Mouse (Mus musculus): ENCODE measurements around the gene Plek2. TPM values are rescaled to one million over a fixed set of nuclear protein-coding genes. Genes with fewer than 3 reads are reported as not detected.

Plek2 gene
- total RNA-seq (2014; rRNA removed) (1.9 and 2.4 TPM in 2 replicates), polyA plus RNA-seq (2012; rRNA removed) (0.22 and 0.39 TPM in 2 replicates)

DNA sequence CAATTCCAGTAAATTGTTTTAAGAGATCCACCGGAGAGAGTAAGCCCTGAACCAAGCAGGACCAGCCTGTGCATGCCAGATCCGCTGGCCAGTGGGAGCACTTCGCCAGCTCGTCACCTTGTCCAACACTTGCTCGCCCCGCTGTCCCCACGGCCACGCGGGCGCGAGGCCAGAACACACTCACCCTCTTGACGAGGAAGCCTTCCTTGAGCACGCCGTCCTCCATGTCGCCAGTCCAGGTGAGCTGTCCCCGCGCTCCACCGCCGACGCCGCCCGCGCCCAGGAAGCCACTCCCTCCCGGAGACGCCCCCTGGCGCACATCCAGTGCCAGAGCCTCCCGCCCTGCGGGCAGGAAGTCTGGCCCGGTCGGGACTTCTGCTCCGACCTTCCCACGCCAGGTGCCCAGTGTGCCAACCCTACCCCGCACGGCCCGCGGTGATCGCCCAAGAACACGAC is at the start of gene Plek2:
Gene Plek2 (minus strand): TSS at position 258 of the 456 bp plus-strand sequence.
- WGBS = 2% methylated on average over 38 of the region's 38 CpGs
- DNase-seq (ENCODE audit: extremely low read depth, low read depth, low spot score) = peak; percentile 54
- H3K27ac ChIP-seq (replicated peaks; ENCODE audit: insufficient read depth, low read depth, low read length) = no peak within 1 kb of the TSS

DNA sequence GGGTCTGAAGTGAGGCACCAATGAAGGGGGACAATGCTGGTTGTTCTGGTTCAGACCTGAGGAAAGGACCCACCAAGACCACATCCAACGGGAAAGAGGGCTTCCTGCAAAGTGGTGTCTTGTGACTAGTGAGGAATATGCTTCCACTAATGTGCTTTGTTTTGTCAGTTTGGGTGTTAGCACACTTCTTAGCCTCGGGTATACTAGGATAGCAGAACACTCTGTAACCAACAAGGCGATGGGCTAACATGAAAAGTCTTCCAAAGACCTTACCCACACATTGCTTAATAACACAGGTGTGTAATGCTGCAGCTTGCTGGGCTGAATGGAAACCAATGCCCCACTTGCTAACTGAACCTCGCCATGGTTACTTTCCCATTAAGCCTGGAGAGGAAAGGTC is 49.6 kb upstream of the Plek2 start:
- Histone ChIP-seq H3K36me3 (ENCODE audit: control insufficient read depth, insufficient read depth, low read length) (no peaks in the 10 kb centered on the region), H3K4me3 (ENCODE audit: insufficient read depth, low read depth, low read length) (no peak overlapping the region), H3K27ac (replicated peaks; ENCODE audit: insufficient read depth, low read depth, low read length) (no peak overlapping the region), H3K9ac (ENCODE audit: low read depth, low read length) (no peak overlapping the region), H3K4me1 (ENCODE audit: control insufficient read depth, insufficient read depth, low read length) (no peaks in the 10 kb centered on the region), H3K79me2 (ENCODE audit: control insufficient read depth, insufficient read depth, low read length) (no peaks in the 10 kb centered on the region), H3K27me3 (ENCODE audit: control insufficient read depth, insufficient read depth, low read length) (no peaks in the 10 kb centered on the region)
- TF ChIP-seq POLR2A (IDR thresholded peaks at IDR 0.05; ENCODE audit: extremely low read depth, insufficient read depth, low read length) (no peak), CTCF (IDR thresholded peaks at IDR 0.05; ENCODE audit: low read depth, low read length) (no peak)
- 82% methylated on average over 4 of the region's 4 CpGs for WGBS
- DNase-seq (ENCODE audit: extremely low read depth, low read depth, low spot score) = no peak

More for the DNA sequence above, at the start of gene Plek2:
- Histone ChIP-seq H3K9ac (ENCODE audit: low read depth, low read length) (peak within 1 kb of the TSS; percentile 52), H3K4me1 (ENCODE audit: control insufficient read depth, insufficient read depth, low read length) (0 out of 2 replicates have a peak, but pooled peaks cover 2% of the 10 kb centered on the region), H3K79me2 (ENCODE audit: control insufficient read depth, insufficient read depth, low read length) (no peaks in the 10 kb centered on the region), H3K27me3 (ENCODE audit: control insufficient read depth, insufficient read depth, low read length) (peaks cover 5% of the 10 kb centered on the region; the same call in 1 of the 2 replicates), H3K36me3 (ENCODE audit: control insufficient read depth, insufficient read depth, low read length) (no peaks in the 10 kb centered on the region), H3K4me3 (ENCODE audit: insufficient read depth, low read depth, low read length) (peak within 1 kb of the TSS; percentile 56)
- TF ChIP-seq CTCF (IDR thresholded peaks at IDR 0.05; ENCODE audit: low read depth, low read length) (0 out of 2 replicates have a peak, but pooled peaks have one; percentile 14), POLR2A (IDR thresholded peaks at IDR 0.05; ENCODE audit: extremely low read depth, insufficient read depth, low read length) (no peak)

- Histone ChIP-seq H3K27me3 (ENCODE audit: control insufficient read depth, insufficient read depth, low read length) (no peaks in the 10 kb centered on the region), H3K4me3 (ENCODE audit: insufficient read depth, low read depth, low read length) (no peak overlapping the region), H3K27ac (replicated peaks; ENCODE audit: insufficient read depth, low read depth, low read length) (no peak overlapping the region), H3K36me3 (ENCODE audit: control insufficient read depth, insufficient read depth, low read length) (no peaks in the 10 kb centered on the region), H3K9ac (ENCODE audit: low read depth, low read length) (no peak overlapping the region), H3K79me2 (ENCODE audit: control insufficient read depth, insufficient read depth, low read length) (no peaks in the 10 kb centered on the region), H3K4me1 (ENCODE audit: control insufficient read depth, insufficient read depth, low read length) (no peaks in the 10 kb centered on the region)
- TF ChIP-seq CTCF (IDR thresholded peaks at IDR 0.05; ENCODE audit: low read depth, low read length) (no peak), POLR2A (IDR thresholded peaks at IDR 0.05; ENCODE audit: extremely low read depth, insufficient read depth, low read length) (no peak)
- no peak for DNase-seq (ENCODE audit: extremely low read depth, low read depth, low spot score)
- WGBS = 67% methylated on average over 3 of the region's 3 CpGs
Measured at GRCm38 (mm10) chr12:78952484-78952883, 45.7 kb upstream of the Plek2 start.

GRCm38 (mm10) chr12:78952053-78952452 is 45.3 kb upstream of the Plek2 start:
- Histone ChIP-seq H3K79me2 (ENCODE audit: control insufficient read depth, insufficient read depth, low read length) (no peaks in the 10 kb centered on the region), H3K27me3 (ENCODE audit: control insufficient read depth, insufficient read depth, low read length) (no peaks in the 10 kb centered on the region), H3K4me3 (ENCODE audit: insufficient read depth, low read depth, low read length) (no peak overlapping the region), H3K4me1 (ENCODE audit: control insufficient read depth, insufficient read depth, low read length) (no peaks in the 10 kb centered on the region), H3K9ac (ENCODE audit: low read depth, low read length) (no peak overlapping the region), H3K27ac (replicated peaks; ENCODE audit: insufficient read depth, low read depth, low read length) (no peak overlapping the region), H3K36me3 (ENCODE audit: control insufficient read depth, insufficient read depth, low read length) (no peaks in the 10 kb centered on the region)
- no peak for DNase-seq (ENCODE audit: extremely low read depth, low read depth, low spot score)
- no peak for TF ChIP-seq POLR2A (IDR thresholded peaks at IDR 0.05; ENCODE audit: extremely low read depth, insufficient read depth, low read length)
- no peak for TF ChIP-seq CTCF (IDR thresholded peaks at IDR 0.05; ENCODE audit: low read depth, low read length)
- 70% methylated on average over 11 of the region's 11 CpGs for WGBS

DNA sequence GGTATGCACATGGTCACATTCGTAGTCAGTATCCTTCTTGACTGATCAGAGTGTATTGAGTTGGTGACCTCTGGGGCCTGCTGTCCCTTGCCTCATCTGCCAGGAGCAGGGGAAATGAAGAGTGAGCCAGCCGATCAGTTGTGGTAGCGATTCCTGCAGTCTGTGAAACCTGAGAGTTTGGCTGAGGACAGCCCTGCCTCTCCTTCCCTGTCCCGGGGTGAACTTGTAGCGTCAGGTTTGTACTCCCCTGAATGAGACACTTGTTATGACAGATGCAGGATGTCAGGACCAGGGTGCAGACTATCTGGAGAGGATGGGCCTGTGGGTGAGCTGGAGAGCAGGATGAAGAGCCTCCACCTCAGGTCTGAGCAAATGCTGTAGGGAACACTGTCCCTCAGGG is 40.9 kb upstream of the Plek2 start:
- 77% methylated on average over 5 of the region's 5 CpGs for WGBS
- Histone ChIP-seq H3K79me2 (ENCODE audit: control insufficient read depth, insufficient read depth, low read length) (no peaks in the 10 kb centered on the region), H3K27ac (replicated peaks; ENCODE audit: insufficient read depth, low read depth, low read length) (no peak overlapping the region), H3K27me3 (ENCODE audit: control insufficient read depth, insufficient read depth, low read length) (no peaks in the 10 kb centered on the region), H3K4me3 (ENCODE audit: insufficient read depth, low read depth, low read length) (no peak overlapping the region), H3K9ac (ENCODE audit: low read depth, low read length) (no peak overlapping the region), H3K4me1 (ENCODE audit: control insufficient read depth, insufficient read depth, low read length) (no peaks in the 10 kb centered on the region), H3K36me3 (ENCODE audit: control insufficient read depth, insufficient read depth, low read length) (no peaks in the 10 kb centered on the region)
- no peak for DNase-seq (ENCODE audit: extremely low read depth, low read depth, low spot score)
- no peak for TF ChIP-seq CTCF (IDR thresholded peaks at IDR 0.05; ENCODE audit: low read depth, low read length)
- TF ChIP-seq POLR2A (IDR thresholded peaks at IDR 0.05; ENCODE audit: extremely low read depth, insufficient read depth, low read length) = no peak

DNA sequence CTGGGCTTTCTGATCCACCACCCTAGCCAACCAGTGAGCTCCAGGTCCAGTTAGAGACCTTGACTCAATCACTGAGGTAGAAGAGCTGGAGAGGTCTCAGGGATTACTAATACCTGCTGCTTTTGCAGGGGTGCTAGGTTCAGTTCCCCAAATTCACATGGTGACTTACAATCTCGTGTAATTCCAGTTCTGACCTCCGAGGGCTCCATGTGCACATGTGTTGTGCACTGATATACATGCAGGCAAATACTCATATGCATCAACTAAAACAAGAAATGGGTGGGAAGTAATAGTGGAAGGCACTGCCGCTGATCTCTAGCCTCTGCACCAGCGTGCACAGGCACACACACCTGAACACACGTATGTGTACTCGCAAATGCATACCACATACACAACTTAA is 40.4 kb upstream of the Plek2 start:
- 81% methylated on average over 6 of the region's 6 CpGs for WGBS
- TF ChIP-seq CTCF (IDR thresholded peaks at IDR 0.05; ENCODE audit: low read depth, low read length) (no peak), POLR2A (IDR thresholded peaks at IDR 0.05; ENCODE audit: extremely low read depth, insufficient read depth, low read length) (no peak)

More for the DNA sequence above, 40.4 kb upstream of the Plek2 start:
- Histone ChIP-seq H3K27ac (replicated peaks; ENCODE audit: insufficient read depth, low read depth, low read length) (no peak overlapping the region), H3K36me3 (ENCODE audit: control insufficient read depth, insufficient read depth, low read length) (no peaks in the 10 kb centered on the region), H3K9ac (ENCODE audit: low read depth, low read length) (no peak overlapping the region), H3K4me3 (ENCODE audit: insufficient read depth, low read depth, low read length) (no peak overlapping the region), H3K79me2 (ENCODE audit: control insufficient read depth, insufficient read depth, low read length) (no peaks in the 10 kb centered on the region), H3K4me1 (ENCODE audit: control insufficient read depth, insufficient read depth, low read length) (no peaks in the 10 kb centered on the region), H3K27me3 (ENCODE audit: control insufficient read depth, insufficient read depth, low read length) (no peaks in the 10 kb centered on the region)
- DNase-seq (ENCODE audit: extremely low read depth, low read depth, low spot score) = no peak

Data from liver, adult 2 months (tissue).